Mouse (Mus musculus) forebrain, embryonic 13.5 days (tissue): ENCODE measurements around the gene Dock7. TPM values are rescaled to one million over a fixed set of nuclear protein-coding genes. Genes with fewer than 3 reads are reported as not detected.
A peak's percentile ranks its signal among the peaks of the same experiment; 100 is the strongest.

Source experiments
- ATAC-seq: fragments of 200-750 bp; cut with Nextera tagmentation; 2 replicates; pipeline ENCODE4 v1.8.0; 2017
- H3K27ac ChIP-seq: fragments of 300-500 bp; sonication (generic); 2 replicates; pipeline ENCODE4 v1.5.1; 2015; ENCODE audit warnings: inconsistent platforms, mild to moderate bottlenecking, moderate library complexity
- H3K27me3 ChIP-seq: fragments of 300-500 bp; sonication (generic); 2 replicates; pipeline ENCODE4 v1.6.1; 2015; ENCODE audit warnings: mild to moderate bottlenecking, inconsistent platforms
- H3K36me3 ChIP-seq: fragments of 300-500 bp; sonication (generic); 2 replicates; pipeline ENCODE4 v1.6.1; 2015; ENCODE audit warnings: mild to moderate bottlenecking, inconsistent platforms; ENCODE audit not compliant: poor library complexity, severe bottlenecking
- H3K4me1 ChIP-seq: fragments of 300-500 bp; sonication (generic); 2 replicates; pipeline ENCODE4 v1.6.1; 2015; ENCODE audit warnings: inconsistent platforms
- H3K4me2 ChIP-seq: fragments of 300-500 bp; sonication (generic); 2 replicates; pipeline ENCODE4 v1.6.1; 2015; ENCODE audit warnings: inconsistent platforms, mild to moderate bottlenecking, moderate library complexity
- H3K4me3 ChIP-seq: fragments of 300-500 bp; sonication (generic); 2 replicates; pipeline ENCODE4 v1.5.1; 2015; ENCODE audit warnings: mild to moderate bottlenecking, inconsistent platforms
- H3K9ac ChIP-seq: fragments of 300-500 bp; sonication (generic); 2 replicates; pipeline ENCODE4 v1.6.1; 2015; ENCODE audit warnings: mild to moderate bottlenecking, inconsistent platforms
- H3K9me3 ChIP-seq: fragments of 300-500 bp; sonication (generic); replicated peaks from 2 replicates; pipeline ENCODE4 v1.6.1; 2016; ENCODE audit warnings: inconsistent platforms
- WGBS: fragments of 180-500 bp; shearing (Covaris S2); methylation state at CpG from one replicate; pipeline ENCODE4 v1.1.7; 2015; 5-methylcytosine and 5-hydroxymethylcytosine counted together
- polyA plus RNA-seq: library from polyadenylated mRNA; unstranded; fragments of >200 nt; fragmentation: Nextera tagmentation; extraction: Ambion mirVana; gene quantifications from 2 replicates; pipeline ENCODE4 v1.2.1, GENCODE M21; 2015

The Dock7 gene
- polyA plus RNA-seq, 1 experiment from 2014 or later = 81.0 TPM

GRCm38 (mm10) chr4:98923568-98924070, 197.1 kb downstream of the Dock7 start, which contains the start of gene Usp1:
Usp1 (plus strand) TSS chr4:98923810.
- no peaks in the 10 kb centered on the region for H3K9me3 ChIP-seq
- peaks cover 4% of the 10 kb centered on the region; the same call in 1 of the 2 replicates for H3K36me3 ChIP-seq
- peak within 1 kb of the TSS; percentile 69 for H3K4me2 ChIP-seq
- ATAC-seq = peak; percentile 57
- peak within 1 kb of the TSS; percentile 96 for H3K9ac ChIP-seq
- H3K27me3 ChIP-seq = no peaks in the 10 kb centered on the region
- H3K4me3 ChIP-seq = peak within 1 kb of the TSS; percentile 95
- H3K4me1 ChIP-seq = peaks cover 23% of the 10 kb centered on the region
- WGBS = under 1% methylated on average over 62 of the region's 67 CpGs
- peak within 1 kb of the TSS; percentile 99 for H3K27ac ChIP-seq

GRCm38 (mm10) chr4:98922643-98923567, 197.8 kb downstream of the Dock7 start:
- Histone ChIP-seq H3K9ac (peak overlapping the region; percentile 96), H3K4me1 (peaks cover 23% of the 10 kb centered on the region), H3K27ac (peak overlapping the region; percentile 99), H3K4me3 (peak overlapping the region; percentile 95), H3K4me2 (peak overlapping the region; percentile 69), H3K27me3 (no peaks in the 10 kb centered on the region), H3K9me3 (no peaks in the 10 kb centered on the region), H3K36me3 (peaks cover 4% of the 10 kb centered on the region; the same call in 1 of the 2 replicates)
- under 1% methylated on average over 49 of the region's 53 CpGs for WGBS
- peak; percentile 97 for ATAC-seq

GRCm38 (mm10) chr4:98922061-98922642, 198.6 kb downstream of the Dock7 start:
- no peaks in the 10 kb centered on the region for H3K27me3 ChIP-seq
- peak overlapping the region; percentile 69 for H3K4me2 ChIP-seq
- no peaks in the 10 kb centered on the region for H3K9me3 ChIP-seq
- ATAC-seq = peak; percentile 1; the same call in 1 of the 2 replicates
- peak overlapping the region; percentile 95 for H3K4me3 ChIP-seq
- H3K4me1 ChIP-seq = peaks cover 23% of the 10 kb centered on the region
- 14% methylated on average over 18 of the region's 18 CpGs for WGBS
- H3K27ac ChIP-seq = peak overlapping the region; percentile 94
- peak overlapping the region; percentile 85 for H3K9ac ChIP-seq
- peaks cover 4% of the 10 kb centered on the region; the same call in 1 of the 2 replicates for H3K36me3 ChIP-seq

- H3K4me1 ChIP-seq = peaks cover 20% of the 10 kb centered on the region
- 91% methylated on average over 4 of the region's 4 CpGs for WGBS
- H3K27me3 ChIP-seq = no peaks in the 10 kb centered on the region
Observed at GRCm38 (mm10) chr4:98920896-98921295, 199.8 kb downstream of the Dock7 start.

GRCm38 (mm10) chr4:98918204-98918603, 202.5 kb downstream of the Dock7 start:
- no peaks in the 10 kb centered on the region for H3K27me3 ChIP-seq

More at GRCm38 (mm10) chr4:98920896-98921295, 199.8 kb downstream of the Dock7 start:
- ATAC-seq = no peak
- H3K9ac ChIP-seq = no peak overlapping the region
- no peaks in the 10 kb centered on the region for H3K36me3 ChIP-seq
- no peak overlapping the region for H3K4me3 ChIP-seq
- H3K27ac ChIP-seq = no peak overlapping the region
- H3K4me2 ChIP-seq = no peak overlapping the region
- no peaks in the 10 kb centered on the region for H3K9me3 ChIP-seq

GRCm38 (mm10) chr4:98917724-98918123, 203.0 kb downstream of the Dock7 start:
- Histone ChIP-seq H3K4me1 (peaks cover 5% of the 10 kb centered on the region), H3K27ac (no peak overlapping the region), H3K4me3 (no peak overlapping the region), H3K9me3 (no peaks in the 10 kb centered on the region), H3K27me3 (no peaks in the 10 kb centered on the region), H3K4me2 (no peak overlapping the region), H3K36me3 (no peaks in the 10 kb centered on the region), H3K9ac (no peak overlapping the region)
- ATAC-seq = no peak
- WGBS = 89% methylated on average over 2 of the region's 2 CpGs

More at GRCm38 (mm10) chr4:98918204-98918603, 202.5 kb downstream of the Dock7 start:
- no peak overlapping the region for H3K9ac ChIP-seq
- peaks cover 5% of the 10 kb centered on the region for H3K4me1 ChIP-seq
- no peaks in the 10 kb centered on the region for H3K36me3 ChIP-seq
- no peaks in the 10 kb centered on the region for H3K9me3 ChIP-seq
- H3K4me2 ChIP-seq = no peak overlapping the region
- 93% methylated on average over 1 of the region's 1 CpGs for WGBS
- H3K4me3 ChIP-seq = no peak overlapping the region
- ATAC-seq = no peak
- no peak overlapping the region for H3K27ac ChIP-seq

GRCm38 (mm10) chr4:98910246-98910645, 210.5 kb downstream of the Dock7 start:
- Histone ChIP-seq H3K27ac (no peak overlapping the region), H3K9ac (no peak overlapping the region), H3K4me2 (no peak overlapping the region)

GRCm38 (mm10) chr4:98887148-98887547, 233.6 kb downstream of the Dock7 start:
- 22% methylated on average over 10 of the region's 10 CpGs for WGBS
- H3K4me1 ChIP-seq = no peaks in the 10 kb centered on the region
- H3K9me3 ChIP-seq = no peaks in the 10 kb centered on the region
- no peaks in the 10 kb centered on the region for H3K27me3 ChIP-seq
- no peak overlapping the region for H3K4me3 ChIP-seq
- no peak overlapping the region for H3K27ac ChIP-seq
- no peaks in the 10 kb centered on the region for H3K36me3 ChIP-seq
- ATAC-seq = peak; percentile 83; the same call in 1 of the 2 replicates
- H3K4me2 ChIP-seq = no peak overlapping the region
- no peak overlapping the region for H3K9ac ChIP-seq

More at GRCm38 (mm10) chr4:98910246-98910645, 210.5 kb downstream of the Dock7 start:
- no peaks in the 10 kb centered on the region for H3K9me3 ChIP-seq
- no peaks in the 10 kb centered on the region for H3K36me3 ChIP-seq
- no peaks in the 10 kb centered on the region for H3K27me3 ChIP-seq
- H3K4me3 ChIP-seq = no peak overlapping the region
- 93% methylated on average over 5 of the region's 5 CpGs for WGBS
- no peak for ATAC-seq
- H3K4me1 ChIP-seq = no peaks in the 10 kb centered on the region

Other genes starting within 250 kb of the Dock7 start
- gene Usp1, start 197.1 kb downstream of the Dock7 start, polyA plus RNA-seq = 104 and 119 TPM in 2 replicates
- 1.7 and 2.5 TPM in 2 replicates for gene Angptl3, start 90.0 kb downstream of the Dock7 start, polyA plus RNA-seq
- 13.9 and 14.6 TPM in 2 replicates for gene Atg4c, start 73.0 kb upstream of the Dock7 start, polyA plus RNA-seq
- 0.13 and 0.32 TPM in 2 replicates for gene Gm12689, start 175.0 kb upstream of the Dock7 start, polyA plus RNA-seq